Mouse (Mus musculus) megakaryocyte, adult 5-6 weeks (primary cell): ENCODE results near the gene Mical3. TPM values are rescaled to one million over a fixed set of nuclear protein-coding genes. Genes with fewer than 3 reads are reported as not detected.
A peak's percentile ranks its signal among the peaks of the same experiment; 100 is the strongest.

ENCODE experiments used
- ATAC-seq: 2 replicates; pipeline ENCODE4 v1.8.0; 2016; ENCODE audit warnings: mild to moderate bottlenecking, inconsistent platforms; ENCODE audit not compliant: poor library complexity, severe bottlenecking
- total RNA-seq, 2 experiments: library from RNA; stranded (forward) in 1 of 2; stranded (reverse) in 1 of 2; fragments of 153-499, 151-499 nt in 1 of 2; fragments of 221-1000, 200-1000 nt in 1 of 2; gene quantifications; 2 replicates each; pipeline versions ENCODE4 v1.2.3 to v1.2.4; 2015 to 2017

Mical3 gene
- total RNA-seq, 2 experiments from 2014 or later: 2.4 to 7.7 TPM

DNA sequence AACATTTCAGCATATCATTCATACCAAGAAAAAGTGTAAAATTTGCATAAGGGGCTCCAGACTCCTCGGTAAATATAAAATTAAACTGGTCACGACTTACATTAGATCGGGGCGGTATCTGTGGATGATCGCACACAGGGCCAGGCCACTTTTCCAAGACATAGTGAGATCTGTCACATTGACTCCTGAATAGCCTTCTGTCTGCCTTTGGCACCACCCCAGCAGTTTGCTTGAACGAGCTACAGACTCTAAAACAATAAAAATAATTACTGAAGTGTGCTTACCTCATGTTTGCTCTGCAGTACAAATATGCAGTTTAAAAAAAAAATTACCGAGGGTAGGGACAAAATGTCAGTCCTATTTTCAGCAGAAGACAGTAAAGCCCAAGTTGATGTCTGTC is 103.9 kb downstream of the Mical3 start:
- ATAC-seq: no peak

DNA sequence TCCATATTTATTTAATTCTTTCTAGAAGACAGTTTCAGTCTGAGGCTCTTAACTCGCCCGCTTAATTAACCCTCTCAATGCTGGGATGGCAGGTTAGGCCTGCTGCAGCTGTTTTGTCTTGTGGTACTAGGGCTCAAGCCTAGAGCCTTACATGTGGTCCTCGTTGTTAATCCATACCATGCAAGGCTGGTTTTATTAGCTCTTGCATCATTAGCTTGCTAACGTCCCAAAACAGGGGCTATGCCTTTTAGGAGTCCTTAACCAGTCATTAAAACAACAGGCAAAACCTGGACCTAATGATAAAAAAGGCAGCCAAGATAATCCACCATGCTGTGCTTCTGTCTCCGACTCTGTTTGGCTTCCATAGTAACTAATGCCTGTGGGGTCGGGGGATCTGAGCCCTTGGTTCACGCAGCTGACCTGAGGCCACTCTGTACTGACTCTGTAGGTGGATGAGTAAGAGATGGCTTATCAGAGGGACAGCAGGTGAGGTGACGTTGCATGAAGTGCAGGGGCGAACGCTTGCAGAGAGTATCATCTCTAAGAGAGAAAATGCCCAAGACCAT is 104.7 kb downstream of the Mical3 start:
- no peak for ATAC-seq

DNA sequence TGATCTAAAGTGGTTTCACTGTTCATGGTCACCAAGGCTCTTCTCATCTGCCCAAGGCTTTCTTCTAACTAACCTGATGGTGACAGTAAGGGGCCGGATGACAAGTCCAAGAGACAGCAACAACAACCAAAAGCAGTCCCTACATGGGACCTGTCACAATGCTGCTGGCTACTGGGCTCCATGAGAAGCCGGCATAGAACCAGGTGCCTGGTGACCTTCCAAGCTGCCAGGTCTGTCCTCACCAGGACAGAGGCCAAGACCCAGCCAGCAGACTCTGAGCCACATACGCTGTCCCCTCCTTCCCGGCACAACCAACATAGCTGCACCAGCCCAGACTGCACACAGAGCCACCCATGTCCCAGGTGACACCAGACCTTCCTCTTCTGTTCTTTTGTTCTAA is 112.7 kb downstream of the Mical3 start:
- ATAC-seq: no peak

DNA sequence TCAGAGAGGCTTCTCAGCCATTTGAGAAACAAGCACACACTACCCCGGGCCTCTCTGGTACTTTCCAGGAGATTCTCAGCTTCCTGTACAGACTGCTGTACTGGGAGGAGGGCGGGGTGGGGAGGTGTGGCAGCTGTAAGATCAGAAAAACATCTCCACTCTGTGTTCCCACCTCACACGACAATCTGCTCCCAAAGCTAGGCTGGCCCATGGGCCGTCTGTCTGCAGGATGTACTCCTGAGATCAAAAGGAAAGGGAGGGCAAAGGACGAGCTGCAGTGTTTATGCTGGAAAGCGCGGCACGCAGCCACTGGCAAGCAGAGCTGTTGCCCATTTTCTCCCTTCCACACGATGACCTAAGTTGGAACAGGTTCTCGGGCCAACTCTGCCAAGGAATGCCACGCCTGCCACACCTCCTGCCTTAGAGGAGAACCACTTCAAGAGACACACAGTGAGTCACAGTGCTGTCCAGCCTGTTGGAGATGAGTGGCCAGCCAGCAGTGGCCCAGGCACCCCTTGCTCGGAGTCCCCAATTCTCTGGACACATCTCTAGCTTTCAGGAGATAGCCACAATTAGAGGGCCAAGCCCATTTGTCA is 113.3 kb downstream of the Mical3 start:
- ATAC-seq: no peak

DNA sequence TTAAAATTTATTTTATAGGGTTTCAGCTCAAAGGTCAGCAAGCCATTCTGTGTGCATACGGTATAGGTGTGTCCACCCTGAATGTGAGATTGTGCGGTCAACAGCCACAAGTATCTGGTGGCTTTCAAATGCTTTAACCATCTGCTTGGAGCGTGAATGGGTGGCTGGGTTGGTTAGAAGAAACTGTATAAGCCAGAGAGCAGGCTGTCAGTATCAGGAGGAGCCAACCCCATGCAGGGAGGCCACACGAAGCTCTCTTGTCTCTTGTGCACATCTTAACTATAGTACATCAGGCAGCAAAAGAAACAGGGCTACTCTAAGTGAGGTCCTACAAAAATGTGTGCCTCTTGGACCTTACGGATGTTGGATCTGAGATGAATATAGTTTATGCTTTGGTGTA is 114.7 kb downstream of the Mical3 start:
- ATAC-seq: no peak

DNA sequence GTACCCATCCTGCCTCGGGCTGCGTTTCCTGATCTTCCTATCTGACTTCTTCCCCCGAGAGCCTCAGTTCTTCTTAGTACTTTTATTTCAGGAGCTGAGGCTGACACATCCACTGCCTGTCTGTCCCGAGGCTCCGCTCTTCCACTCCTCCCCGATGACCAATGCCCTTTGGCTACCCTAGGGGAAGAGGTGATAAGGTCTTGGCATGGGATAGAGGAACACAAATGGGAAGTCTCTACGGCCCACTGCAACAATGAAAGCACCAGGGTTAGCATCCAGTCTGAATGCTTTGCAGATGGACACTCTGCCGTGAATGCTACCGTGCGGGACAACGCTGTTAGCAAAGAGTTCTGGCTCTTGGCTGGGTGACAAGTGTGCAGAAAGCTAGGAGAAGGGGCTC is 116.5 kb downstream of the Mical3 start:
- no peak for ATAC-seq

DNA sequence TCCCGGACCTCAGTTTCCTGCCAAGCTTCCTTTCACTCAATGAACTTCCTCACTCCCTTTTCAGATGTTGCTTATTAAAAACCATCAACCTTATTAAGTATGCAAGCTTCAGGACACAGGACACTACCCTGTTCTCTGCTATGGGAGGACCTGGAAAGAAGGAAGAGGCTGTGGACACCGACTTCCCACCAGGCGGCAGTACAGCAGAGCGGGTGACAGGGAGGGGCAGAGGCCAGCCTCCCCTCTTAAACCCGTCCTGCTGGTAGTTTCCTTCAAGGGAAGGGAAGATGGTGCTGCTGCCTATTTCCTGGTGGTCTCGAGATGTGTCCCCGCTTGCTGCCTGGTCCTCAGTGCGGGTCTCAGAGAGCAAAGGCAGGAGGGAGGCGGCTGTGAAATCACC is 117.0 kb downstream of the Mical3 start:
- ATAC-seq: peak; percentile 91

DNA sequence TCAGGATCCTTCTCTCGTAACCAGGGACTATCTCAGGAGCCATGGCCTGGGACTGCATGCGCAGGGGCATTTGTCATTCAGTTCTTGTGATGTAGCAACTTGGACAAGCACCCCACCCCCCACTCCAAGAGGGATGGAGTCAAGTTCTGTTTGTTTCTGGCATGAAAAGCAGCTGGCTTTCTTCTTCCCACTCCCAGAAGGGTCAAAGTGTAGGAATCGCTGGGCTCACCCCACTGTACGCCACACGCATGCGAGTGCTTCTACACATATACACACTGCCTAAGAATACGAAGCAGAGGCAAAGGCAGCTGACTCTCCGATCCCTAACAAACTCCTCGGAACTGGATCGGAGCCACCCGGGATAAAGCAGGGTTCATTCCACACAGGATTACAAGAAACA is 119.1 kb downstream of the Mical3 start:
- no peak for ATAC-seq

DNA sequence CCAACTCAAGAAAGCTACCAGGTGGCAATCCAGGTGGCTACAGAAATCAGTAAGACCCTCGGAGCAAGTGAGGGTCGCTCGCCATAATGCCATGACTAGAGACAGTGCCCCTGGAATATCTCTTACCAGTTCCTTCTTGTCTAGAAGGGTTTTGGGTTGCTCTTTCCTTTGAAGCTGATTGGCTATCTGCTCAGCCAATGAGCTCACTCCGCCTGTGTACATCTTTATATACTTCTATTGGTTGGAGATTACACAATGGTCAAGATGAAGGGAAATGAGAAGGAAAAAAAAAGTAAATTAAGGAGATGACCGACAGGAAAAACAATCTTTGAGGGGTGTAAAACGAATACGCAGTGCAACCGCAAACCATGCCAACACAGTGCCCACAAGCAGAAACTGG is 121.1 kb downstream of the Mical3 start:
- ATAC-seq: no peak

DNA sequence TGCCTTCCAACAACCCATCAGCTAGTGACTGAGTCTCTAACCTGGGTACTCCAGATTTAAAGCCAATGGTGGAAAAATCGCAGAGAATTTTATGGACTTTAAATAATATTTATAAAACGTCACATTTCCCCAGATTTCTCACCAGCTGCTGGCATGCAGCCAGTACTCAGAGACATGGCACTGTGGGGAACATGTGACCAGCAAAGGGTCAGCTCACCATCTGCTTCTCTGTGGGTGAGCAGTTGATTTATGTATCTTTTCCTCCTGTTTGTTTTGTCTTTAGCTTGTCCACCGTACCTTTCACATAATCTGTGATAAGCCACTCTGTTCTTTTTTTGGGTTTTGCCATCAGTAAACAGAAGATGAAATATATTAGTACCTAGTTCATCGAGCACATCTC is 125.8 kb downstream of the Mical3 start:
- no peak for ATAC-seq

DNA sequence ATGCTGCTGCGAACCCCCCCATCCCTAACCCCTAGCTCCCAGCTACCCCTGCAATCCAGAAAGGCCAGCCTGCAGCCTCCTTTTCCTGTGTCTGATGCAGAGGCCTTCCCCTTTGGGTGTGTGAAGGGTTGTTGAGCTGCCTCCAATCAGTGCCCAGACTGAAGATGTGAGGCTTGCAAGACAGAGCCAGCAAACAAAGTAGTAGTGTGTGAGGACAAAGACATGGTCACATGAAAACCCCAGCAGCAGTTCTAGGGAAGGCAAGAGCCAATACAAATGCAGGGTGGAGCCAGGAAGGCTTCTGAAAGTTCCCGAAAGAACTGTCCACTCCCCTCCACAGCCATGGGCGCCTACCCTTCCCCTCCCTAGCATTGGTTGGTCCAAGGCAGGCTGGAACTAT is 127.8 kb downstream of the Mical3 start:
- no peak for ATAC-seq

DNA sequence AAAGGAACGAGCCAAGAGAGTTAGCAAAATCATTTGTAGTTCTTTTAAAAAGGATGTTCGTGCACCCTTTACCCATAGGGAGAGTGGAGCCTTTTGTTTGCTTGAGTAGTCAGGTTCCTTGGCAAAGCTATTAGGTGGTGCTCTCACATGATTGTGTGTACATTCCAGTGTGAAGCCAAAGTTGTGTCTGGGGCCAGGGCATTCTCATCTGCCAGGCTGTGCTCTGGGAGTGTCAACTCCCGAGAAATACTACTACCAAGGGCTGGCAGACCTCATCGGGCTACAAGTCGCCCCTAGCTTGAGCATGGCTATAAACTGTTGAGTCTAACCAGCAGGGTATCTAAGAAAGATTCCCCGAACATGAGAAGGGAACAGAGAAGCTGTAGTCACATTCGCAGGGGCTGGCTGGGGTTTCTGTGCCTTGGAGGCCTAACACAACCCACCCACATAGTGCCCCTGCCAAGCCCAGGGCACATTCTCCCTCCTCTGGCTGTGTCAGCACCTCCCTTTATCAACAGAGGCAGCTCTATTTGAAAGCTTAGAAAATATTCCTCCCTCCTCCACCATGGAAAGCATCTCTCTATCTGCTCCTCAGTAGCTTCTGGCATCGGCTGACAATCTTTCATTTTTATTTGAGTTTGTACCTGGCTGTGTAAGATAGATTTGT is 130.8 kb downstream of the Mical3 start:
- ATAC-seq: no peak

DNA sequence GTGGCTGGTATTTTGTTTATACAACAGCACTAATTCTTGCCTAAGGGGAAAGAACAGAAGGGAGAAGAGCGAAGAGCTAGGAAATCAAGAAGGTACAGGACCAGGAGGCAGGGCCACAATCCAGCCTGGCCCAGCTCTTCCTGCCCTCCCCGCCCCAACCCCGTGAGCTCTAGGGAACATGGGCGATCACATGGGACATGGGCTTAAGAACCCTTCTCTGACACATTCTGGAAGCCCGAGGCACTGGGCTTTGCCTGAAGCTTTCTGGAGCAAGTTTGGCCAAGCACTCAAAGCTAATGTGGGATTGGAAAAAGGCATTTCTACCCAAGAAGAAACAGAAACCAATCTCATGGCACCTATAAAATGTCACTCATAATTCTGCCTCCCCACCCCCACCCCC is 131.7 kb downstream of the Mical3 start:
- ATAC-seq: no peak

DNA sequence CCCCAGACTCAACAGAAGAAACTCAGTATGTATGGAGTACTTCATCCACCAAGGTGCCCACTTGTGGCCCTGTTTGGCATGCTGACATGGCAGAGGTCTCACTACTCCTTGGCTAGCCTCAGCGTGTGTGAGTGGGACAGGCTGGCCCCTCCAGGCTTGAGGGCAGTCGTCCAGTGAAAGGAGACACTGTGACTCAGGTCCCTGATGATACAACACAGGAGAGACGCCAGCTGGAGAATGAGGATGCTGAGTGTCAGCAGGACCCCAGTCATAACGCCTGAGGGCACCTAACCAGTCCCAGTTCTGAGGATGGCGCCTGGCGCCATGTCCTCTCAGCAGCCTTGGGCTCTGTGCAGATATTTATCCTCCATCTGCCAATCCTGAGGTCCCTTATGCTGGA is 134.2 kb downstream of the Mical3 start:
- no peak for ATAC-seq

DNA sequence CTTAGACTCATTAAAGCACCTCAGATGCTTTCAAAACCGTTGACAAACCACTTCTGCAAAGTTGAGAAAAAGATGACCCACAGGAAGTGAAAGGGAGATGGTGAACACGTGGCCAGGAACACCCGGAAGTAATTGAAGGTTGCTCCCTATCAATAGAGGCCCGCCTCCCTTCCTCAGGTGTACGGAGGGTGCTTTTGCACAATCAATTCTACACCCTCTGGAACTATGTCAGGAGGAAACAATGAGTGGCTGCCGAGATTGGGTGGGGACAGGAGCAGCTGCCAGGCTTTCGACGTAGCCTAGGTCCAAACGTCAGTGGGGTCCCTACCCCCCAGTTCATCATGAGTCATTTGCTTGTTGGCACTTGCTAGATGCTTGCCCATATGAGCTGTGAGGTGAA is 135.3 kb downstream of the Mical3 start:
- peak; percentile 51 for ATAC-seq

DNA sequence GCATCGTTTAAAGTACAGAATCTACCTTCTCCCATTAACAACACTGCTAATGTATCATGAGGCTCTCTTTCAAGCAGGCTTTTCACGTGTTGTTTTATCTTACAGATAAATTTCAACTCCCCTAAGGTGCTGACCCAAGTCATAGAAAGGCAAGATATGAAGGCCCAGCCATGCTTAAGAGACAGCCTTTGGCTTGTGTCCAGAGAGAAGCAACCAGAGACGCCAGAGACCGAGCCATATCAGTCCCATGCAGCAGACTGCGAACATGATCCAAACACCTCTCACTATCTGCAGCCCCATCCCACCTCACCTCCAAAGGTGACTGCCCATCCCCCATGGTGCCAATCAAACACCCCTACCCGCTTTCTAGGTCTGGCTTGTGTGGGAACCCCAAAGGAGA is 138.9 kb downstream of the Mical3 start:
- no peak for ATAC-seq

DNA sequence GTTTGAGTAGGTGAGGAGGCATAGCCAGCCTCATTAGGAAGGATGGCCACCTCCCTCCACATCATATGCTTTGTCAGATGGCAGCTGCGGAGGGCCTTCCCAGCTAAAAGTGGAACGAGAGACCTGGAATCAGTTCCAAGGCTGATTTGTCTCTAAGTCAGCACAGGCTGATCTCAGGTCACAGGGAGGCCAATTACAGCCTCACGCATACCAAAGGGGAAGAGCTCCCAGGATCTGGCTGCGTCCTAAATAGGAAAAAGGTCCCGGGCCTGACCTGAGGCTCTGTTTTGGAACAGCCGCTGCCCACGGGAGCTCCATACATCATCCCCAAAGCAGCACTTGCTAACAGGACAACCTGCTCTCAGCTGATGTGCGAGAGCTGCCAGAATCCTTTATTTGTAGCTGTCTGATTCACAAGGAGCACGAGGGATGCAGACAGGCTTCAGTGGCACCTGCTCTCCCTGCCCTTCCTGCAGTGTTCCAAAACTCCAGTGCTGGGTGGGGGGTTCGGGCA is 143.2 kb downstream of the Mical3 start:
- no peak for ATAC-seq

DNA sequence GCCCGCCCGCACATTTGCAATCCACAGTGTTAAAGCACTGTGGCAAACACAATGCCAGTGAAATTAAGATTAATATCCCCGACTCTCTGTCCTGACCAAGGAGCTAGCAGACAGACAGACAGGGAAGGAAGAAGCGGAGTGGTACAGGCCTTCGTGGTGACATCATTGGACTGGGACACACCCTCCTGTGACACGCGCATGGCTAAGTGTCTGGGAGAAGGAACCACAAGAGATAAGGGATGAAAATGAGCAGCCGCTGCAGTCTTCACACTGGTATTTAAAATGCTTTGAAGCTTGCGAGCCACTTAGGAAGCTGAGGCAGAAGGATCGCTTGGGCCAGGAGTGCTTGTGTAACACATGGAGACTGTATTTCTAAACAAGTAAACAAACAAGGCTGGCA is 143.6 kb downstream of the Mical3 start:
- ATAC-seq: peak; percentile 45

DNA sequence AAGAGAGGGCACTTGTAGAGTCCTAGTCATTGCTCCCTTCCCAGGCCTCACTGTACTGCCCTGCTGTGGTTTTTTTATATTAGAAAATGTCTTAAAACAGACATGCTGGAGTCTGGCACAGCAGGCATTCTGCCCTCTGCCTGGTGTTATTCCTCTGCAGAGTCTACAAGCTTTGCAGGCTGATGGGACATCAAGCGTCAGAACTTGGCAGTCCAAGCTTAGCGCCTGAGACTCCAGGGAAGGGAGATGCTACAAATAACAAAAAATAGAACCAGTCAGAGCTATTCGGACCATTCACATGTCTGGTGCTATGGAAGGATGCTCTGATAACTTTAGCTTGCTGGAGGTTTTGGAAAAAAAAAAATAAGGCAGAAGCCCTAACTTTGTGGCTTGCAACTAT is 144.6 kb downstream of the Mical3 start:
- no peak for ATAC-seq

DNA sequence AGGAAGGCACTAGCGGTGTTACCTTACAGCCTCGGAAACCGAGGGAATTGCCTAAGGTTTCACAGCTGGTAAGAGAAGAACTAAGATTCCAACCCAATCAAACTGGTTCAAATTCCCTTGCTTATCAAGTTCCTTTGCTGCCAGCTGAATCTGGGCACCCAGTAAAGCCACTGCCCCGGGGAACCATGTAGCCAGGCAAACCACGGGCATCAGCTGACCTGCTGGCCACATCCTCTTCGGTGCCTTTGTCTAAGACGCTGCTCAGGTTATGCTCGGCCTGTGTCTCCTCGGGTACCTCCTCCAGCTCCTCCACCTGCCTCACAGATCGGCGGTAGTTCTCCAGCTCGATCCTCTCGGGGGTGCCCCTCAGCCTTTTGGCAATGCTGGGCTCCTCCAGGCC is 148.5 kb downstream of the Mical3 start:
- peak; percentile 58 for ATAC-seq

DNA sequence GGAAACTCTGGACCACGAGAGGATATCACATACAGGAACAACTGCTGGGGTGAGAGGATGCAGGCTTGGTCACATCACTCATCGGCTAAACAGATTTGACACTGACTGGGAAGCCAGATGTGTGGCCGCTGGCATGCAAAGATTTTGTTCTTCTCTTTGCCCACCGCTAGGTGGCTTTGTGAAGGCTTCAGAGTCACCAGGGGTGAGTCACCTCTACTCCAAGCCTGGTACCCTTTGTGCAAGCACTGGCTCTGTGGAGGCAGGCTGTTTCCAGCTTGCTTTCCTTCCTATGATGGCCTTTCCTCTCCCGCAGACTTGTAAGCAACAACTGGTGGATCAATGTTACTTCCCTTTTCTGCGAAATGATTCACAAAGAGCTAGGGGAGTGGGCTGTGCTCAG is 149.3 kb downstream of the Mical3 start:
- peak; percentile 37 for ATAC-seq

DNA sequence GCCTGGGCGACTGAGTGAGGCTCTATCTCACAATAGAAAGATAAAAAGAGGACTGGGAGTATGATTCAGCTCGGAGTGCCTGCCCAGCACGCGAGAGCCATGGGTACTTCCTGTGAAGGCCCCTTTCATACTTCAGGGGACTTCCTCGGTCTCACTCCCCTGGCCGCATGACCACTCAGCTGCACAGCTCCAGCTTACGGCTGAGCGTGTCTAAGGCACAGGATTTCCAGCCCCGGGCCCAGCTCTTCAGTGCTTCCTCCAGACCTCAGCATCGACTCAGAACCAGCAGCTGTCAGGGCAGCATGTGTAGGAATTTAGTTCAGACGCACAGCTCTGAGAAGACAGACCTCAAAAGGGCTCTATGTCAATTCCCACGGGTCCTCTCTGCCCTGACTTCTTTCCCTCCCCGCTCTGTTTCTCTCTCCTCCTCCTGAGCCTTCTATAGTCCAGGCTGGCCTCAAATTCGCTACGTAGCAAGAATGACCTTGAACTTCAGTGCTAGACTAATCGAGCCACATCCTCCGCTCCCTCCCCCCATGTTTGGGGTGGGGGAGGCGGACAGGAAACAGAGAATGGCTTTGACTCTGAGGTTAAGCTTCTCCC is 152.7 kb downstream of the Mical3 start:
- peak; percentile 25; the same call in 1 of the 2 replicates for ATAC-seq
